Mouse (Mus musculus) C2C12 (cell line): ENCODE measurements around the gene Fcrl1.

Experiments
- CEBPB ChIP-seq: IDR thresholded peaks from one replicate; pipeline ENCODE4 v1.6.1; 2011; ENCODE audit warnings: low read depth, mild to moderate bottlenecking, control low read depth, moderate library complexity
- CTCF ChIP-seq: IDR thresholded peaks from one replicate; pipeline ENCODE4 v1.5.1; 2011; ENCODE audit not compliant: control insufficient read depth, insufficient read depth, insufficient read length
- MAX ChIP-seq: IDR thresholded peaks from one replicate; pipeline ENCODE4 v1.6.1; 2011; ENCODE audit warnings: mild to moderate bottlenecking, control low read depth
- MYOD1 ChIP-seq: IDR thresholded peaks from one replicate; pipeline ENCODE4 v1.6.1; 2011; ENCODE audit warnings: low read depth; ENCODE audit not compliant: control insufficient read depth, insufficient read length
- USF1 ChIP-seq: IDR thresholded peaks from one replicate; pipeline ENCODE4 v1.6.1; 2011; ENCODE audit warnings: low read depth, mild to moderate bottlenecking, control low read depth, moderate library complexity

GRCm38 (mm10) chr3:87420645-87421044, 44.5 kb downstream of the Fcrl1 start:
- TF ChIP-seq CTCF (no peak), CEBPB (no peak), MAX (no peak), USF1 (no peak), MYOD1 (no peak)
